Mouse (Mus musculus) T-helper 2 cell (primary cell): ENCODE measurements at regions not wholly inside any gene's neighbourhood (a gene's known extent, or its start where the extent isn't known, plus 50 kb on each side); places are given as distances from the start of the nearest gene placed in this dataset.

Experiments
- in situ Hi-C: fragments of 300-600 bp; cut with MboI, MseI; formaldehyde crosslinking; loops from one replicate; pipeline ENCODE4 v1.15.1; 2025; ENCODE audit warnings: high pct_unique_total_duplicates

- in situ Hi-C loops: no loop called here
Observed at GRCm38 (mm10) chr19:55985518-55985917, 243.9 kb downstream of the Tcf7l2 start.

DNA sequence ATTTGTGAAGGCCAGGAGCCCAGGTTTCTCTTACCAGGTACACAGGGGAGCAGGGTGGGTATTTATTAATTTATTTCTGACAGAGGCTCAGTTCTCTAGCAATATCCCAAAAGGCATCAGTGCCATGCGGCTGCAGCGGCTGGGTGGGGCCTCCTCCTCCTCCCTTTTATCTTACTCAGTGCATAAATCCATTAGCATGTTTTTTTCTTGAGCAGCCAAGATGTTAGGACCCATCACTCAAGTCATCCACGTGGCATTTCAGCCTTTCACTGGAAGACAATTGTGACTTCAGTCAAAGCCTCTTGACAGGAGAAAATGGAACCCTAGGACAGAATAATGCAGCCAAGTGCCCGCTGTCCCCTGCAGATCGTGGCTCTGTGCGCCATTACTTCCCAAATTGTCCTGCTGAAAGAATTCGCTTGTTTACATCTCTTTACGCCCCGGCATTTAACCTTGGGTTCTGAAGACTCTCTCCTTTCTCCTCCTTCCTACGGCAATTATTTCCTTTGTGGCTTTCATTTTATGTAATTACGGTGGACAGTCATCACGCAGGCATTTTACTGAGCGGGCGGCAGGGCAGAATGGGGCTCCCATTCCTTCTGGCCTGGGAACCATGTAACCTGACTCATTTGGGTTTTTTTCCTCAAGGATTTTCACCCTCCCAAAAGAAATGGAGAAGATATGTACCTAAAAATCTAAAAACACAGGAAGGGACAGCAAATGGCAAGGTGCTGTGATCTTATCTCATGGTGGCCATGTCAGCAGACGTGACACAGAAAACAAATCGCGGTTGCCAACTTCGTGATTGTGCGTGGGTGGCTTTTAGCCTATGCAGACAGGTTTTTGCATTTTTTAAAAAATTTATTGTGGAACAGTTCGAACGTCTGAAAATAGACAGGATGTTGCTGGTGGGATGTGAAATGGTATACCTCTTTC, 250.4 kb downstream of the Tcf7l2 start:
- in situ Hi-C loops: no loop called here

GRCm38 (mm10) chr19:55992727-55993066, 251.1 kb downstream of the Tcf7l2 start:
- in situ Hi-C loops: no loop called here

DNA sequence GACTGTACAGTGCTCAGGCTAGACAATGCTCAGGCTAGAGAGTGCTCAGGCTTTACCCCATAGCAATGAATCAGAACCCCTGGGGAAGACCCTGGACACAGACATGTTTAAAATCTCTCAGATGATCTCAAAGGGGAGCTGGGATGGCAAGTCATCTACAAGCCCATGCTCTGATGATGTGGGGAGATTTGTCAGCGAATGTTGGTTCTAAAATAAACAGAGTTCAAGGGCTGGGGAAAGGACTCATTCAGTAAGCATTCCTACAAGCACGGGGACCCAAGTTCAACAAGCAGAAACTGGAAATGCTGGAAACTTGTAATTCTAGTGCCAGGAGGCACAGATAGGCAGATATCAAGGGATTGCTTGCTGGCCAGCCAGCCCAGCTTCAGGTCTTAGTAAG, 254.1 kb downstream of the Tcf7l2 start:
- in situ Hi-C loops: no loop called here

DNA sequence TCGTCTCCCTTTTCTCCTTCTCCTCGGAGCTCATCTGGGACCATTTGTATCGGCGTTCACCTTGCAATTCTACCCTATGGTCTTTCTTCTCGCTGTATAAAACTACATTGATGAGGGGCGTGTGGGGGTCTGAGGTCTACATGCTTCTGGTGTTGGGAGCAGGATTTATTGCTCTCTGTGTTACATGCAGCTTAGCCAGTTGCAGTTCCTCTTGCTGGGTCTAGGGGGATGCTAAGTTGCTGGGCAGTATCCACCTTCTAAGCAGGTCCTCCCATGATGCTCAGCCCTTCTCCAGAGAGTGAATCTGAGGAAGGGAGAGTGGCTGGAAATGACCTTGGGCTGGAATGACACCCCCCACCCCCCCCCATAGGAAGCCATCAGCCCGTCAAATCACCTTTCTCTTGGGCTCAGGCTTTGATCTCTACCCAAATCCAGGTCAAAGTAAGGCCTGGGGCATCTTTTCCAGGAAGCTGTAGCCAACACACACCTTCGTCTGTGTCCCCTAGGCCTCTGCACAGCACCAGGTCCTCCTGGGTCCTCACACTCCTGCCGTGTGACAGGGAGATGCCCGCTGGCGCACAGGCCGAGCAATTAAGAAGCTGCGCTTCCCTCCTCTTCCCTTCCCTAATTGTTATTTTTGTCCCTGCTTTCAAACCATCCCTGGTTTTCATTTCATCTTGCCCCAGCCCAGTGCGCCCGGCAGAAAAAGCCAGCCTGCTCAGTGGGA, 257.0 kb downstream of the Tcf7l2 start:
- in situ Hi-C loops: no loop called here

DNA sequence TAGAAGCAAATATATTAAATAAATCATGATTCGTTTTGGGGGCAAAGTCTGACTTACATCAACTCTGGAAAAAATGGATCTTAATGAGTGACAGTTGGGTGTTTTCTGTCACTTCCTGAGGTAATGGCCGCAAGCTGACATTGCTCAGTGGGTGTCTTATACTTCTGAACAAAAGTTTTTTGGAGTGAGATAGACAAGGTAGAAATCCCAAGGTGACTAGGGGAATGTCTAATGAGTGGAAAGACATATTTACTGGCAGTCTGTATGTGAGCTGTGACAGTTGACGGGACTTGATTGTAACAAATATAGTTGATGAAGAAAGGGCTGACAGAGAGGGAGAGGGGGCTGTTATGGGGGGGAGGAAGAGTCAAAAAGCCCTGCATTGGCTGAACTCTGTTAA, 257.8 kb downstream of the Tcf7l2 start:
- in situ Hi-C loops: no loop called here

DNA sequence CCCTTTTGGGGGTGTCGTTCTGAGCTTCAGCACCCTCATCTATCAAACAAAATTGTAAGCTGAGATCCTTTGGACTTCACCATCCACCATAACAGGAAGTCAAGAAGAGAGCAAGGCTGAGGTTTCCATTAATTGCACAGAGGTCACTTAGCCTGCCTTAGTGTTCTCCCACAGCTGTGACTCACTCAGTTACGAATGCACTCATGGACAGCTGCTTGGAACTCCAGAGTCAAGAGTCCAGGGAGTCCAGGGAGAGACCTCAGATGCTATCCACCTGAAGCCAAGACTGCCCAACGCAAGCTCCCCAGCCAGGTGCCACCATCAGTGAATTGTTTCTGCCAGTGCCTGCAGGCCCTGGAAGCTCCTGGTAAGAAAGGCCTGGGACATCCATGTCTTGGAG, 259.8 kb downstream of the Tcf7l2 start:
- in situ Hi-C loops: no loop called here

GRCm38 (mm10) chr19:56005886-56006285, 264.3 kb downstream of the Tcf7l2 start:
- in situ Hi-C loops: no loop called here

DNA sequence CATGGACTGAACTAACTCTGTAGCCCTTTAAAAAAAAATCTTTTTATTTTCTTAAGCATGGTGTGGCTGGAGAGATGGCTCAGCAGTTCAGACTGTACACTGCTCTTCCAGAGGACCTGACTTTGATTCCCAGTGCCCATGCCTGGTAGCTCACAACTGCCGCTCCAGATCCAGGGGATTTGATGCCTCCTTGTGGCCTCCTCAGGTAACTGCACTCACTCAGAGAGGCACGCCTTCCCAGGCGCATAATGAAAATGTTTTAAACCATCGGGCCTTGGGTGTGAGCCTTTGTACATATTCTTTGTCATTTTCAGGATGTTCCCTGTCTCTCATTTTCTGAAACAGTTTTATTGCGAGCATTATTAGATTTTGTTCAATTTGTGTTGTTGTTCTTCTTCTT, 265.8 kb downstream of the Tcf7l2 start:
- in situ Hi-C loops: no loop called here

GRCm38 (mm10) chr19:56010766-56011165, 269.1 kb downstream of the Tcf7l2 start:
- in situ Hi-C loops: no loop called here

GRCm38 (mm10) chr19:56011292-56011691, 269.7 kb downstream of the Tcf7l2 start:
- in situ Hi-C loops: no loop called here

- in situ Hi-C loops: no loop called here
Observed at GRCm38 (mm10) chr19:56016548-56017346, 270.2 kb upstream of the Habp2 start.

GRCm38 (mm10) chr19:56017524-56017923, 269.4 kb upstream of the Habp2 start:
- in situ Hi-C loops: no loop called here

DNA sequence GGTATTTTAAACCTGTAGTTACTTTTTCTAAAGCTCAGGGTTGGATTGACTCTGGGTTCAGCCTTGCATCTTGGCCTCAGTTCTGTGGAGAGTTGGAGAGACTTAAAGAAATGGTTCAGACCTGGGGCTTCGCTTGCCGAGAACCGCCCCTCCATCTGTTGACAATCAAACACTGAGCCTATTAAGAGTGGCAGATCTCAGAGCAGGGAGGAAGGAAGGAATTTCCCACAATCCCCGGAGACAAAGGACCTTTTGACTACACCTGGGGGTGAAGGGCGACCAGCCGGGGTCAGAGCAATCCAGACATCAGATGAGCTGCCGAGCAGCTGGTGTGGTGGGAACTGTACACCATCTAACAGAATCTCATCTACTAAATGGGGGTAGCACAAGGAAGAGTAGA, 267.8 kb upstream of the Habp2 start:
- in situ Hi-C loops: no loop called here

DNA sequence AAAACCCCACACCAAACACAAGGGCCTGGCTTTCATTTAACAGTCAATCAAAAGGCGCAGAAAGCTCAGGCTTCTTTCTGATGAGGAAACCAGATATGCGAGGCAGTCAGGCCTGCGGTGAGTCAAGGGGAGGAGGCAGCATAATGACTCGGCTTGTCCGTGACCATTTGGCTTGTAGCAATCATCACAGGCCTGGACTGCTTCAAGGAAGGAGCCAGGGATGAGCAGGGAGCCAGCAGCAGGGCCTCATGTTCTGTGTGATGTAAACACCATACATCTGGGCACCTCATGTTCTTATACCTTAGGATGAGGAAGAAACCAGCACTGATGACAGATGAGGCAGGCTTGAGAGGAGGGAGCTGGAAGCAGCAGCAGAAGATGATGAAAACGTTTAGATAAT, 264.6 kb upstream of the Habp2 start:
- in situ Hi-C loops: no loop called here

DNA sequence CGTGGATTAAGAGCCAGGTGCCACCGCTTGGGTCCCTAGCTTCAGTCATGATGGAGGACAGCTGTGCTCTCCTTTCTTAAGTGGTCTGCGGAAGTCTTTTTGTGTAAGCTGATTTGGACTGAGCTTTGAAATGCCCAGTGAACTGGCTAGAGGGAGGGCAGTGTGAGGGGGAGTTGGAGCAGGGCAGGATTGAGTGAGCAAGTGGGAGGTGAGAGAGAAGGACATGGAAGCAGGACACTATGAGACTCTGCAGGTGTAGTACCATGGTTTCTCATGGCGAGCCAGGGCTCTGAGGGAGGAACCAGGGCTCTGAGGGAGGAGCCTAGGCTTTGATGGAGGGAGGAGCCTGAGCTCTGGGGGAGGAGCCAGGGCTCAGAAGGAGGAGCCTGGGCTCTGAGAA, 262.3 kb upstream of the Habp2 start:
- in situ Hi-C loops: no loop called here

DNA sequence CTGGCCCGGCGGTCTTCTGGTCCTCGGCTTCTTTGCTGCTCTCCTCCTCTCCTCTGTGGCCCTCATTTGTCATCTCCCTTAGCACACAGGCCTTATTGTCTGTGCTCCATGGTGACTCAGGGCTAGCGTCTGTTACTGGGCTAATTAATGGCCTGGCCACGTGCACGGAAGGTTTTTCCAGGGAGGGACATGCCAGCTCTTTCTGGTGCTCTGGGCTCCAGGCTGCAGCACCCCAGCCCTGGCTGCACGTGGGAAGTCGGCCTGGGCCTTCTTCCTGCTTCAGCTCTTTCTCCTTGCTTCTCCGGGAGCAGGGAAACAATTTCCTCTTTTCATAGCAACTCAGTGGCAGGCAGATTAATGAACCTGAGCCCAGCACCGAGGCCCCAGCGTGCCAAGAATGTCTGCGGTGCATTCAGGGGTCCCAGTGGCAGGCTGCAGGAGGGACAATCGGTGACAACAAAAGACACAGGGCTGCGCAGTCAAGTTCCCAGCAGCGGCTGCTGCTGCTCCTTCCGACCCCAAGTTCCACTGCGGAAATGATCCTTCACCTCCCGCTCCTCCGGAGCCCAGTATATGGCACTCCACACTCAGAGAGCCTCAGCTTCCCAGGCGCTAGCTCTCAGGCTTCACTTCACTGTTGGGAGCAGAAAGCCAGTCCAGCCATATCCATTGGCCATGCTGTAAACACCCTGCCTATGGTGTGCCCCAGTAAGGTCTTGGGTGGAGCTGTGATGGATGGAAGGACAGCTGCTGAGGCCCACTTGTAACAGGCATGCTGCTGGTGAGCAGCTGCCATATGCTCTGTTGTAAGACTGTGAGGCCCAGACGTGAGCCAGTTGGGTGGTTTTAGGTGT, 257.3 kb upstream of the Habp2 start:
- in situ Hi-C loops: no loop called here

GRCm38 (mm10) chr19:56030401-56030925, 256.5 kb upstream of the Habp2 start:
- in situ Hi-C loops: no loop called here

DNA sequence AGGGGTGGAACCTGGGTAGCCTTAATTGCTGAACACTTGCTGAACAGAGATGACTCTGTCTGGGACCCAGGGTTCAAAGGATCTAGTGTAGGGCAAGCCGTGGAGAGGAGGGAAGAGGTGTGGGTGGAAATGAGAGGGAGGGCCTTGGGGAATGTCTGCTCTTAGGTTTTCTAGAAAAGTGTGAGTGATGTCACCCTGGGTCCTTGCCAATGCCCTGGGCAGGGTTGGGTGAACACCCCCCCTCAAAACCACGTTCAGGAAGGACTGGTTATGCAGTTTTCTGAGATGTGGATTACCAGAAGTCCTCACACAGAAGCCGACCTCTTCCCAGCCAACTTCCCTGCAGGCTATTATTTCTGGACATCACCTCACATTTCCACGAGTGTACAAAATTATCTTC, 252.4 kb upstream of the Habp2 start:
- in situ Hi-C loops: no loop called here

DNA sequence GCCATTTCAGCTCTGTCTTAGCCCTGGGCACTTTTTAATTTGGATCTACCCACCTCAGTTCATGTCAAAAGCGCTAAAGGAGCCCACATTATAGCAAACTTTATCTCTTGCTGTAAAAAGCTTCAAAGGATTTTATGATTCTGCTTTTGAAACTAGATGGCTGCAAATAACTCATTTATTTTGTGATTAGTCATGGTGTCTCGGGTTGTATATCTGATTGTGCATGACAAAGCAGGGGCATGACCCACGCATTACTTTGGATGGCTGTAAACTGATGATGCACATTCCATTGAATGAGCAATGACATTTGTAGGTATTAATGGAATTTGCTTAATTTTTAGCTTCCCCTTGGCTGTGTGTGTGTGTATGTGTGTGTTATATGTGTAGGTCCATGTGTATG, 249.4 kb upstream of the Habp2 start:
- in situ Hi-C loops: no loop called here
